Mouse (Mus musculus): ENCODE measurements around the gene Syt6. TPM values are rescaled to one million over a fixed set of nuclear protein-coding genes. Genes with fewer than 3 reads are reported as not detected.
A peak's percentile ranks its signal among the peaks of the same experiment; 100 is the strongest.

Syt6 gene
- polyA plus RNA-seq, 1 experiment from 2014 or later = 0.47 TPM

DNA sequence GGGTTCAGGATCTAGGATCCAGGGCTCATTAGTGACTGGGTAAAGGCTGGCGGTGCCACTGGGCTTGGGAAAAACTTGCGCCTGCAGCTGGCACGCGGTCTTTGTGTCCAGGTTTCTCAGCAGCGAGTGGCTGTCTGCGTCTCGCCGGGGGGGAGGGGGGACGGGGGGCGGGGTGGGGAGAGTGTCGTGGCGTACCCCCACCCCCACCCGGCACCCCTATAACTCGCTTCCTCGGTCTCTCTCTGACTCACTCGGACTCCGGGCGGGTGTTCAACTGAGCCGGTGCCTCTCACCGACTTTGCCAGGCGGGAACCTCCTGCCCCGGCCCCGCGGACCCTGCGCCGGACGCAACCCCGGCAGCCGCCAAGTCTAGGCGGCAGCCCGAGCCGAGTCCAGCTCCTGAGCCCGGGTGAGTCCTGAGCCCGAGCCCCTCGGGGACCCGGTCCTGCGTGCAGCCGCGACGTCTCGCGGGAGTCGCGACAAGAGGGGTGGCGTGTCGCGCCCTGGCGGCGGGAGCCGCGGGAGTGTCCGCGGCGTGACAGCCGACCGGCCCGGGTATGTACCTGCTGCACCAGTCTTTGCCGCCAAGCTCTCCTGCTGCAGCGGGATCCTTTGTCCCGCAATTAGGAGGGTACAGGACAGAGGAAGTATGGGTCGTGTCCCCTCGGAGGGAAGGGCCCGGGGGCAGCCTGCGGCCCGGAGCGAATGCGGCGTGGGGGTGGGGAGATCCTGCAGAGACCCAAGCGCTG lies 1.0 kb downstream of the Syt6 start:
- Histone ChIP-seq H3K4me2 (peak overlapping the region; percentile 88), H3K9ac (no peak overlapping the region; the same call in 1 of the 2 replicates), H3K4me3 (ENCODE audit: low read depth, low read length) (peak overlapping the region; percentile 47), H3K4me1 (ENCODE audit: insufficient read depth) (no peaks in the 10 kb centered on the region), H3K36me3 (ENCODE audit: insufficient read depth) (no peaks in the 10 kb centered on the region), H3K27me3 (ENCODE audit: insufficient read depth, low read length) (peaks cover 67% of the 10 kb centered on the region), H3K9me3 (ENCODE audit: low read depth, low read length) (no peaks in the 10 kb centered on the region), H3K27ac (ENCODE audit: low read depth) (no peak overlapping the region)
- ATAC-seq (ENCODE audit: insufficient read depth) = peak; percentile 45; the same call in 1 of the 2 replicates
- no peak for TF ChIP-seq CTCF (IDR thresholded peaks at IDR 0.05; ENCODE audit: low read depth)
- under 1% methylated on average over 63 of the region's 69 CpGs for WGBS
- DNase-seq = peak; percentile 18

DNA sequence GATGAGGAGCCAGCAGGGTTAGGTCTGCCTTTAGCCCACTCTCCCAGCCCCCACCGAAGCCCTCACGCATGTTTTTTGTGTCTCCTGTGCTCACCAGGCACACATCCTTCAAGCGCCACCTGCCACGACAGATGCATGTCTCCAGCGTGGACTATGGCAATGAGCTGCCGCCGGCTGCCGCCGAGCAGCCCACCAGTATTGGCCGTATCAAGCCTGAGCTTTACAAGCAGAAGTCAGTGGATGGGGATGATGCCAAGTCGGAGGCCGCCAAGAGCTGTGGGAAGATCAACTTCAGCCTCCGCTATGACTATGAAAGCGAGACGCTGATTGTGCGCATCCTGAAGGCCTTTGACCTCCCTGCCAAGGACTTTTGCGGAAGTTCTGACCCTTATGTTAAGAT lies 12.1 kb downstream of the Syt6 start:
- DNase-seq = no peak
- ATAC-seq (ENCODE audit: insufficient read depth) = no peak
- Histone ChIP-seq H3K4me1 (ENCODE audit: insufficient read depth) (no peaks in the 10 kb centered on the region), H3K27me3 (ENCODE audit: insufficient read depth, low read length) (no peaks in the 10 kb centered on the region), H3K4me3 (ENCODE audit: low read depth, low read length) (no peak overlapping the region), H3K9ac (no peak overlapping the region), H3K4me2 (no peak overlapping the region), H3K27ac (ENCODE audit: low read depth) (no peak overlapping the region), H3K36me3 (ENCODE audit: insufficient read depth) (no peaks in the 10 kb centered on the region), H3K9me3 (ENCODE audit: low read depth, low read length) (no peaks in the 10 kb centered on the region)
- TF ChIP-seq CTCF (IDR thresholded peaks at IDR 0.05; ENCODE audit: low read depth) = no peak
- 95% methylated on average over 17 of the region's 17 CpGs for WGBS

DNA sequence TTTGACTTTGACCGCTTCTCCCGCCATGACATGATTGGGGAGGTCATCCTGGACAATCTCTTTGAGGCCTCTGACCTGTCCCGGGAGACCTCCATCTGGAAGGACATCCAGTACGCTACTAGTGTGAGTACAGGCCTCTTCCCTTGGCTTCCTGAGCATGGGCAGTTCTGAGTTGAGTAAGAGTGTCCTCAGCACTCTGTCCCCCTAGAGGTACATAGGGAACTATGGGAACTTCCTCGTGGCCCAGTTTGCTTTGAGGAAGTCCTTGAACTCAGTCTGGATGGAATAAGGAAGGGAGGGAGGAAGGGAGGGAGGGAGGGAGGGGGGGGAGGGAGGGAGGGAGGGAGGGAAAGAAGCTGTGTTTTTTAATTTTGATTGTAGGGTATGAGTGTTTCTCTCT lies 12.6 kb downstream of the Syt6 start:
- DNase-seq (no peak), ATAC-seq (ENCODE audit: insufficient read depth) (no peak)
- Histone ChIP-seq H3K4me2 (no peak overlapping the region), H3K4me3 (ENCODE audit: low read depth, low read length) (no peak overlapping the region), H3K36me3 (ENCODE audit: insufficient read depth) (no peaks in the 10 kb centered on the region), H3K27ac (ENCODE audit: low read depth) (no peak overlapping the region), H3K4me1 (ENCODE audit: insufficient read depth) (no peaks in the 10 kb centered on the region), H3K9me3 (ENCODE audit: low read depth, low read length) (no peaks in the 10 kb centered on the region), H3K9ac (no peak overlapping the region), H3K27me3 (ENCODE audit: insufficient read depth, low read length) (no peaks in the 10 kb centered on the region)
- no peak for TF ChIP-seq CTCF (IDR thresholded peaks at IDR 0.05; ENCODE audit: low read depth)
- 80% methylated on average over 5 of the region's 5 CpGs for WGBS

DNA sequence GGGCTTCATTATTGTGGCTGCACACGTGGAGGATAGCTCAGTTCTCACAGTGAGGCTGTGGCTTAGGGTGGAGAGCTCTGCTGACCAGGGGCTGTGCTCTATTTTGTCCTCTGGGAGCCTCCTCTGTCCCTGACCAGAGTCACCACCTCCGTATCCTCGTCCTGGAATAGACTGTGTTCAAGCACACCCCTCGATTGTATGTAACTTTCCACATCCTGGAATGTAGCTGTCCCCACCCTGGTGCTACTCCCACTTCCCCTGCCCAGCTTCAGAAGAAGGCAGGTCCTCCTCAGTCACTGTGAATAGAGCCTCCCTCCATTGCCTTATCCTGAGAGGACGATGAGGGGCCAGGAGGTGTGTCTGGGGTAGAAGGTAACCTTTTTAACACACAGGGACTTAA lies 14.6 kb downstream of the Syt6 start:
- Histone ChIP-seq H3K27me3 (ENCODE audit: insufficient read depth, low read length) (no peaks in the 10 kb centered on the region), H3K36me3 (ENCODE audit: insufficient read depth) (no peaks in the 10 kb centered on the region), H3K4me3 (ENCODE audit: low read depth, low read length) (no peak overlapping the region), H3K27ac (ENCODE audit: low read depth) (no peak overlapping the region), H3K9ac (no peak overlapping the region), H3K4me2 (no peak overlapping the region), H3K4me1 (ENCODE audit: insufficient read depth) (peaks cover 4% of the 10 kb centered on the region; the same call in 1 of the 2 replicates), H3K9me3 (ENCODE audit: low read depth, low read length) (no peaks in the 10 kb centered on the region)
- no peak for TF ChIP-seq CTCF (IDR thresholded peaks at IDR 0.05; ENCODE audit: low read depth)
- DNase-seq (no peak), ATAC-seq (ENCODE audit: insufficient read depth) (no peak)
- 63% methylated on average over 5 of the region's 5 CpGs for WGBS

DNA sequence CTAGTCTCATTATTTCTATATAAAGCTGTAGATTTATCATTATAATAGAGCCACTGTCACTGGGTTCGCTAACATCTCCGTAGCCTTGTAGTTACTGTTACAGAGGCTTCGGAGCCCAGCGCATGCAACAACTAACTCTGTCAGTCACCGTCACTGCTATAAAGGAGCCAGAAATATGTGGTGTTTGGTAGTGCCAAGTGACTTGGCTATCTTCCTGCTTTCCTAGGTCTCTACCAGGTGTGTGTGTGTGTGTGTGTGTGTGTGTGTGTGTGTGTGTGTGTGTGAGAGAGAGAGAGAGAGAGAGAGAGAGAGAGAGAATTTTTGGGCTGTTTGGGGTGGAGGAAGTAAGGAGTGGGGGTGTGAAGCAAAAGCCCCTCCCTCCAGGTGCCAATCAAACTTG lies 17.6 kb downstream of the Syt6 start:
- H3K27ac ChIP-seq (ENCODE audit: low read depth) = no peak overlapping the region
- ATAC-seq (ENCODE audit: insufficient read depth) = no peak
- WGBS = 92% methylated on average over 5 of the region's 5 CpGs

DNA sequence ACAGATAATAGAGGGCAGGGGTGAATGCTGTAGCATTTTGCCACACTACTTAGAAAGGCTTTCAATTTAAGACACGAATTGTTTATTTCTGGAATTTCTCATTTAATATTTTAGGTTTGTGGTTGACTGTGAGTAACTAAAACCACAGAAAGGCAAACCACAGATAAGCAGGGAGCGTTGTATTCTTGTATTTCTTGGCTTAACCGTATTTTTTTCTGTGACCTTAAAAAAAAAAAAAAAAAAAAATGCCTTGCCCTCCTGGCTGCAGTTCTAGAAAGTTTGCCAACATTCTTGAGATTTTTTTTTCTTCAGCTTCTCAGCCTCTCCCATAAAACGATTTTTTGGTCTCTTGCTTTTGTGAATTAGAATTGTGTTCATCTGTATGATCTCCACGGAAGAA lies 18.6 kb downstream of the Syt6 start:
- Histone ChIP-seq H3K4me2 (no peak overlapping the region), H3K9me3 (ENCODE audit: low read depth, low read length) (no peaks in the 10 kb centered on the region), H3K27ac (ENCODE audit: low read depth) (no peak overlapping the region), H3K4me3 (ENCODE audit: low read depth, low read length) (no peak overlapping the region), H3K4me1 (ENCODE audit: insufficient read depth) (peaks cover 4% of the 10 kb centered on the region; the same call in 1 of the 2 replicates), H3K27me3 (ENCODE audit: insufficient read depth, low read length) (no peaks in the 10 kb centered on the region), H3K9ac (no peak overlapping the region), H3K36me3 (ENCODE audit: insufficient read depth) (no peaks in the 10 kb centered on the region)
- 38% methylated on average over 5 of the region's 5 CpGs for WGBS
- DNase-seq (peak; percentile 53), ATAC-seq (ENCODE audit: insufficient read depth) (no peak)
- no peak for TF ChIP-seq CTCF (IDR thresholded peaks at IDR 0.05; ENCODE audit: low read depth)

More for the DNA sequence above, 17.6 kb downstream of the Syt6 start:
- no peak overlapping the region for H3K9ac ChIP-seq
- no peak overlapping the region for H3K4me3 ChIP-seq (ENCODE audit: low read depth, low read length)
- no peak for DNase-seq
- H3K36me3 ChIP-seq (ENCODE audit: insufficient read depth) = no peaks in the 10 kb centered on the region
- no peak overlapping the region for H3K4me2 ChIP-seq
- H3K9me3 ChIP-seq (ENCODE audit: low read depth, low read length) = no peaks in the 10 kb centered on the region
- no peak for TF ChIP-seq CTCF (IDR thresholded peaks at IDR 0.05; ENCODE audit: low read depth)
- H3K4me1 ChIP-seq (ENCODE audit: insufficient read depth) = peaks cover 4% of the 10 kb centered on the region; the same call in 1 of the 2 replicates
- H3K27me3 ChIP-seq (ENCODE audit: insufficient read depth, low read length) = no peaks in the 10 kb centered on the region

DNA sequence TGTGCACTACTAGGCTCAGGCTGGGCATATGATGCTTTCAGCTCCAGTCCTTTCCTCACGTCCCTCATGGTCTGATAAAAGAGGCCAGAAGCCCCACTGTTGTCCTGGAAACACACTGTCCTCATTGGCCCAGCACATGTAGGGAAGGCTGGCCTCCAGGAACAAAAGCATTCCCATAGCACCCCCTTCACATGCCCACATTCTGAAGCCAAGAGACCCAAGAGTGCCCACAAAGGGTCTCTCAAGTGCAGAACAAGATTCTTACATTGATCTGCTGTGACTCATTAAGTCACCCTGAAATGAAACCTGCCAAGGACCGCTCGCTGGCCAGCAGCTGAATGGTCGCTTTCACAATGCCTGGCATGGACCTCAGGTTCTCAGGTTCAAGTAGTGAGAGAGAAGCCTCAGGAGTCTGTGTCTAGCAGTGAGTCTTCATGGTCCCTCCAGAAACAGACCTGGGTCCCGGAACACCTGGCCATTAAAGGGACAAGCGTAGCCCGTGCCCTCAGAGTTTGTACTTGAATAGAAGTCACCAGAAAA lies 20.3 kb downstream of the Syt6 start:
- Histone ChIP-seq H3K27ac (ENCODE audit: low read depth) (no peak overlapping the region), H3K4me1 (ENCODE audit: insufficient read depth) (peaks cover 4% of the 10 kb centered on the region; the same call in 1 of the 2 replicates), H3K4me3 (ENCODE audit: low read depth, low read length) (no peak overlapping the region), H3K36me3 (ENCODE audit: insufficient read depth) (no peaks in the 10 kb centered on the region), H3K9me3 (ENCODE audit: low read depth, low read length) (no peaks in the 10 kb centered on the region), H3K27me3 (ENCODE audit: insufficient read depth, low read length) (no peaks in the 10 kb centered on the region), H3K9ac (no peak overlapping the region), H3K4me2 (no peak overlapping the region)
- ATAC-seq (ENCODE audit: insufficient read depth) (no peak), DNase-seq (no peak)
- TF ChIP-seq CTCF (IDR thresholded peaks at IDR 0.05; ENCODE audit: low read depth) = no peak
- WGBS = 70% methylated on average over 7 of the region's 7 CpGs
